Mouse (Mus musculus): ENCODE measurements around the gene Calm3.

DNA sequence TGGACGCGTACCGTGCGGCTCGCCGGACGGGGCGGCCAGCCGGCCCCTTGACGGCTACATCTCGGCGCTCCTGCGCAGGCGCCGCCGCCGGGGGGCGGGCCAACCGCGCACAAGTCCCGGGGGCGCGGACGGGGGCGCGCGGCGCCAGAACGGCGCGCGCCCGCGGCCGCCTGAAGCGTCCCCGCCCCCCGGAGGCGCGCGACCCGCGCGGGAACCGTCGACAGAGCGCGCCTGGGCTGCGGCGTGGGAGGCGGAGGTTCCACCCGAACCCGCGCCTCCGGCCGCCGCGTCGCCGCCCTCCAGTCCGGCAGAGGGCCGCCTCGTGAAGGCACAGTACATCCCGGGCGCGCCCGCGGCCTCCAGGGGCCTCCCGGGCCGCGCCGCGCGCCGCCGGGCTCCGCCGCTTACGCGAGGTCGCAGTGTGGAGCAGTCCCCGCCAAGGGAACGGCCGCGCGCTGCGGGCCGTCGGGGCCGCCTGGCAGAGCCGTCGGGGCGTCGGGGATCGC lies 38.6 kb downstream of the Calm3 start:
- TF ChIP-seq CTCF (conservative IDR thresholded peaks at IDR 0.05; ENCODE audit: low read length): no peak
- TF ChIP-seq POU5F1 (IDR thresholded peaks at IDR 0.05; ENCODE audit: borderline replicate concordance, low read length): no peak
- no peak for TF ChIP-seq NANOG (IDR thresholded peaks at IDR 0.05; ENCODE audit: borderline replicate concordance, low read length)

All from E14TG2a.4 (cell line).